Mouse (Mus musculus) T-helper 17 cell (primary cell): Measurements from ENCODE around the gene Gm42417.

Experiments
- in situ Hi-C, 2 experiments: fragments of 300-600 bp; cut with MboI, MseI; formaldehyde crosslinking; loops; 1 replicate in 1 of 2; 2 replicates in 1 of 2; pipeline ENCODE4 v1.15.1; 2025; ENCODE audit warnings: high pct_unique_total_duplicates in 2 of 2

Gm42417 gene

DNA sequence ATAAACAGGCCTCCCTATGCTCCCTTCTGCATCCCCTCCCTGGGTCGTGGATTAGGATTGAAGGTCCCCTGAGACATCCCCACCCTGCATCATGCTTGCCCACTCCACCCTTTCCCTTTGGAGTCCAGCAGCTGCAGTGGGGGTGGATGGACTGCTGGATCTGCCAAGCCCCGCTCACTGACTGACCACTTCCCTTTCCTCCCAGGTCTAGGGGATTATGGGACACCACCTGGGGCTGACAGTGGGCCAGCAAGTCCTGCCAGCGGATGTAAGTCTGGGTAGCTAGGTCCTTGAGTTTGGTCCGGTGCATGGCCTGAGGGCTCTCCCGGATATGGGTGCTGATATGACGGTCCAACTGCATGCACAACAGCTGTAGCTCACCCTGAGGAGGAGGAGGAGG is 24.9 kb upstream of the Gm42417 start:
- in situ Hi-C loops: no loop called here

DNA sequence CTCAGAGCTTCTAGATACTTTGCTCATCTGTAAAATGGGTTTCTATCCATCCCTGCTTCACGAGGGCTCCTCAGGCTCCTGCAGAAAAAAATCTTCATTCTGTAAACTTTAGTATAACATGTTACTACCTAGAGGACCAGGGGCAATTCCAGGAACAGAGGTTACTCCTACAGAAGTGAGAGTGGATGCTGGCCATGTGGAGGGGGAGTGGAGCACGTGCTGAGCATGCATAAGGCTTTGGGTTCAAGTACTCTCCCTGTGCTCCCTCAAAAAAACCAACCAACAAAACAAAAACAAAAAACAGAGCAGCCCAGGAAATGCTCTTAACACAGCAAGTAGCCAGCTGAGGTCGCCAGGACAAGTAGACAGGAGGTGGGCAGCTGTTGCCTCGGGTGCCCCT is 24.4 kb upstream of the Gm42417 start:
- in situ Hi-C loops: no loop called here

DNA sequence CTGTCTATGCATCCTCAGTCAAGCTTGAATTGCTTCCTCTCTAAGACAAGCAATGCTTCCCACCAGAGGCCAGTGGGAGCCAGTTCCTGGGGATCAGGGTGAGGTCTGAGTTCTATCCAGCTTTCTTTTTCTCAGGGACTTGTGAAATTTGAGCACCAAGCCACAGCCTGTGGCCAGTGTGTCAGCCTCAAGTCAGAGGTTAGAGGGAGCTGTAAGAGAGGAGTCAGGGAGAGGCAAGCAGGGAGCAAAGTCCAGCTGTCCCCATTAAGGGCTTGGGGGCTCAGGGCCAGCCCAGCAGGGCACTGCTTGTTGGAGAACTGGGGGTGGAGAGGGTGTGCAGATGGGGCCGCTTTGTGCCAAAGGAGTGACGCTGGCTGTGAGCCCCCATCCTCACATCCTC is 24.0 kb upstream of the Gm42417 start:
- in situ Hi-C loops: no loop called here

DNA sequence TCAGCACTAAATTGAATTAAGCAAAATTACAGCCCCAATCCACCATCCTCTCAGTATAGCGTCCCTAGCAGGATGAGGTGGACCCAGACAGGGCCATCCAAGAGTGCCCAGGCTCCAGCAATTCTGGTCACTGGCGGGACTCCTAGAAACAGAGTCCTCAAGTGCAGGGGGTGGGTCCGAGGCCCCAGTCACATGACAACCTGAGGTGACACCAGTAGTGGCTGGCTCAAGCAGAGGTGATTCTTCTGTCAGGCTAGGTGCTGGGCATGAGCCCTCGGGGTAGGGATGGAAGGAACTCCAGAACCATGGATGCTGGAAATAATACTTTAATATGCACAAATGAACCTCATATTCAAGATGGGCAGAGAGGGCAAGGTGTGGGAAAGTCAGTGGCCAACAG is 23.2 kb upstream of the Gm42417 start:
- in situ Hi-C loops: no loop called here

DNA sequence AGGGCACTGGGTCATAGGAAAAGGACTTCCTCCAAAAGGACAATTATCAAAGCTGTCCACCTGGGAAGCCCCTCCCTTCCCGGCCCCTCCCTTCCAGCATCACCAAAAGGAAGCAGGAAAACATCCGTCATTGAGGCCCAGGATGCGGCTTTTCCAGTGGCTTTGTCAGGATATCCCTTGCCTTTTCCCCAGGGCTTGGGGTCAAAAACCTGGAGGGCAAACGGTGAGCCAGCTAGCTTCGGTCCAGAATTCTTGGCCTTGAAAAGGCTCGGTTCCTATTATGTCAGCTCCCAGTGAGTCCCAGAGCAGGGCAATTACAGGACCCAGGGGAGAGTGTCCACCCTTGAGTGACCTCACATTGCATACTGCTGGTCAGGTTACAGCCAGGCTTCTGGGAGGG is 21.7 kb upstream of the Gm42417 start:
- in situ Hi-C loops: no loop called here

DNA sequence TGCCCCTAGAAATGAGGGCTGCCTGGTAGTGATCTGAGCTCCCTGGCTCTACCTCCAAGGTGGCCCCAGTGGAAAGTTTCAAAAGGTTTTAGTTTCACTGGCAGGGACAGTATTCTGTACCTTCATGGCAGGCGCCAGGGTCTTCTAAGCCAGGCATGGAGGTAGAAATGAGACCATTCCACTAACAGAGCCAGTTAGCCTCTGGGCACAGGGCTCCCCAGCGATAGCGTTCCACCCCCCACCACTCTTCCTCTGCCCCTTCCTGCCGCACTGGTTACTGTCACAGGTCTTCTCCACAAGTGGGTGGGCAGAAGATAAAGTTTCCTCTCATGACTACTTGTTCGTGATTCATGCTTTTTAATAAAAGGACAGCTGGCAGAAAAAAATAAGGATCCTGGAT is 20.7 kb upstream of the Gm42417 start:
- in situ Hi-C loops: no loop called here

DNA sequence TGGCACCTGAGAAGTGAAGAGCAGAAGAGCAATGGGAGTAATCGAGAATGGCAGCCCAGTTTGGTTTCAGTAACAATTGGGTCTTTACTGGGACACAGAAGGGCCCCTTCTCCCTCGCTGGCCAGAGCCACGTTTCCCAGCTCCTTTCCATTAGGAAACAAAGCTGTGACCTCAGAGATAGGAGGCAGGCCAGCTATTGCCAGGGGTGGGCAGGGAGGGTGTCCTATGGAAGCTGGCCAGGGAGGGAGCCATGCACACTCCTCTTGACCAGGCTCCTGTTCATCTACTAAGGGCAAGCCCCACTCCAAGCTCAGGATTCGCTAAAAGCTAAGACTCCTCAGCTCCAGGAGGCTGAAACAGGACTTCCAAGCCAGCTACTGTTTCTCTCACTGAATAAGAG is 20.0 kb upstream of the Gm42417 start:
- in situ Hi-C loops: no loop called here

DNA sequence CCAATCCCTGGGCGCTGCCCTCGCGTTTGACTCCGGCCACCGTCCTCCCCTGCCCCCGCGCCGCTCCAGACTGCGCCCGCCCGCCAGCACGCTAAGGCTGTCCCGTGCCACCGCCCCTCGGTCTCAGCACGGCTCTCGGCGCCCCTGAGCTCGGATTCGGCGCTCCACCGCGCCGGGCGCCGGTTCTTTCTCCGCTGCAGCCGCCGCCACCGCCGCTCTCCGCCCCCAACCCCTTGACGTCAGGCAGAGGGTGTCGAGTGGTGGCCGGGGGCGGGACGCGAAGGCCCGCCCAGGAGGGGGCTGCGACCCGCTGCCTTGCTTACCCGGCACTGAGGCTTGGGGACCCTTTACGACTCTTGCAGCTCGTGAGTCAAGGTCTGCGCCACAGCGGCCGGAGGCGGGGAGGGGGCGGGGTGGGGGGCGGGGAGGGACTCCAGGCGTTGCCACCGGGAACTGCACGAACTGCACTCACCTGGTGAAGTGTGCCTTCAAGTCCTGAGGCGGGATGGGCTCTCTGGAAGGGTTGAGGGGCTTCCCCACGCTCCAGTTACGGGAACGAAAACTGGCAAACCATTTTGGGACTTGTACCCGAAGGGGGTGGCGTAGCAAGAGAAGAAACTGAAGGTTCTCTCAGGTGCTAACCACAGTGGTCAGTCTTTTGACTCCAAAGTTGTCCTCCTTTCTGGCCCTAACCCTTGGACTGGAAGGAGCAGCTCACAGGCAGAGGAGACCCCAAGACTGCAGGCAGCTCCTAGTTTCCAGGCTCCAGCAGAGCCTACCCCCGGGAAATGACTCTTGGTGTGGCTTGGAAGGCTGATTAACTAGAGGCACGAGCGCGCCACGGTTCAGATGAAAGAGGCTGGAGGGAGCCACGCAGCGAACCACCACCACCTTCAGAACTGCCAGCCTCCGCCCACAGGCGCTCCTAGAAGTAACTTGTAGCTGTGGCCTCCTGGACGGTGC is 19.1 kb upstream of the Gm42417 start, which contains the start of gene Sema4c:
Gene Sema4c, minus strand, starts transcription at position 319 of the 963 bp plus-strand sequence.
- in situ Hi-C loops: no loop called here

DNA sequence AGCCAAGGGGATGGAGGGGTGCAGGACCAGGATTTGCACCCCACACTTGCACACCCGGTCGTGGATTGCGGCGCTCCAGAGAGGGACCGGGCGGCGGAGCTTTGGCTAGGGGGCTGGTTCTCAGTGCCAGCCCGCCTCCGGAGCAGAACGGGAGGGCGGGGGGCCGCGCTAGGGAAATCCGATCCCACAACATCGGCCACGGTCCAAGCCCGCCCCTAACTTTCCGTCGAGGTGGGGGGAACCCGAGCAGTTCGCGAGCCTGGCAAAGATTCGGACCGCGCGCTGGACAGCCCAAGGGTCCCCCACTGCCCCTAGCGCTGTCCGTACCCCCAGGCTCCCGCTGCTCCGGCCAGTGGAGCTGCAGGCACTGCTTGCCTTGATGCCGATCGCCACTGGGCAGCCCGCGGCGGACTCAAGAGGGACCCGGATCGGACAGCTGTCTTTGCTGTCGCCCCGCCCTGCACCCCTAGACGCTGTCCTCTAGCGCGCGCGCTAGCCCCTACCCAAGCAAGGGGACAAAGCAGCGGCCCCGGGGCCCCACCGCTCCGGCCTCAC is 18.3 kb upstream of the Gm42417 start:
- in situ Hi-C loops: no loop called here

DNA sequence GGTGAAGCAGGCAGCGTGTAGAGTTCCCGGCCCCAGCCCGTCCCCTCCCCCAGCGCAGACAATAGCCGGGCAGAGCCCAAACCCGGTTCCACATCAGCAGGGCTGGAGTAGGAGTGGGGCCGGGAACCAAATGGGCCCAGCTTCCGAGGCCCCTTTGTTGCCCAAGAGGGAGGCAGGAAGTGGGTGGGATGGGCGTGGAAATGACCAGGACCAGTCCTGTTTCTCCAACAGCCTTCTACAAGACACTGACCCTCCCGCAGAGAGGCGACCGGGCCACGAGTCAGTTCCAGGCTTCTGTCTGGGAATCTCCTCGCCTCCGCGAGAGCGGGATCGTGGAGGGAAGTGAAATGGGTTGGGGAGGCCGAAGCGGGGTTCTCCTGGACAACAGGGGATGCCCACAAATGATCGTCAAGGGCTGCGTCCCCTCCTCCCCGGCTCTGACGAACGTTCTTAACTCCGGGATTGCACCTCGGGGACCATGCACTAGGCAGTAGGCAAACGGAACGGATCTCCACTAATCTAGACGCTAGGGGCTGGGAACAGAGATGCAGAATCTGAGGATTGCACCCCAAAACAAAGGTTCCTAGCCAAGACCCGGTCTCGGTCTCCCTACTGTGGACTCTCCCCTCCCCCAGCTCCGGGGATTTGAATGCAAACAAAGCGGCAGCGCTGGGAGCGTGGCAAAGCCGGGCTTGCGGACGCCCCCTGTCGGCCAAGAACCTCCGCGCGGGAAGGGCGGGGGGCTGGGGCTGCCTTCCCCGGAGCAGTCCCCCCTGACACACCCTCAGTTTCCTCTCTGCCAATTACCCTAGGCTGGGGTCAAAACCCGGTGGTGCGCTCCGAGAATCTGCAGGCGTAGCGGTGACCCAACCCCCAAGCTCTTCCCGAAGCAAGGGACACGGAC is 17.6 kb upstream of the Gm42417 start:
- in situ Hi-C loops: no loop called here

DNA sequence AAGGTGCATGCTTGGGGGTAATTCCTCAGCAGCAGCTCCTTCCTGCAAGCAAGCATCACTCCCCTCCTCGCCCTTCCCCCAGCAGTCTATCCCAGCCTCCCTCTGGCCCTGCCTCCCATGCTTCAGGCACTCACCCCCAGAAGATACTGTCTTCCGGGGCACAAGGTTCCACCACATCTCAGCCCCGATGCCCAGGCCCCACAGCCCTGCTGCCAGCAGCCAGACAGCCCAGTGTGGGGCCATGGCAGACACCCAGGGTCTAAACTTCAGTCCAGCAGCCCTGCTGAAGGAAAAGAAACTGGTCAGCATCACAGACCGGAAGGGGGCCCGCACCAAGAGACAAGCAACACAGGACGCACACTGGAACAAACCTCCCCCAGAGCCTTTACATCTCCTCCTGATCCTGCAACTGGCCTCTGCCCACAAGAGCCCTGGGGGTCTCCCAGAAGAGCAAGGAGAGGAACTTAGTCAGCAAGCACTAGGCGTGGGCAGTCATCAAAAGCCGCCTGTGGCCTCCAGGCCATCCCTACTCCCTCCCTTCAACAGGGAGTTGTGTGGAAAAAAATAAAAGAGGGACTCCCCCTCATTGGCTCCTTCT is 16.7 kb upstream of the Gm42417 start:
- in situ Hi-C loops: no loop called here

DNA sequence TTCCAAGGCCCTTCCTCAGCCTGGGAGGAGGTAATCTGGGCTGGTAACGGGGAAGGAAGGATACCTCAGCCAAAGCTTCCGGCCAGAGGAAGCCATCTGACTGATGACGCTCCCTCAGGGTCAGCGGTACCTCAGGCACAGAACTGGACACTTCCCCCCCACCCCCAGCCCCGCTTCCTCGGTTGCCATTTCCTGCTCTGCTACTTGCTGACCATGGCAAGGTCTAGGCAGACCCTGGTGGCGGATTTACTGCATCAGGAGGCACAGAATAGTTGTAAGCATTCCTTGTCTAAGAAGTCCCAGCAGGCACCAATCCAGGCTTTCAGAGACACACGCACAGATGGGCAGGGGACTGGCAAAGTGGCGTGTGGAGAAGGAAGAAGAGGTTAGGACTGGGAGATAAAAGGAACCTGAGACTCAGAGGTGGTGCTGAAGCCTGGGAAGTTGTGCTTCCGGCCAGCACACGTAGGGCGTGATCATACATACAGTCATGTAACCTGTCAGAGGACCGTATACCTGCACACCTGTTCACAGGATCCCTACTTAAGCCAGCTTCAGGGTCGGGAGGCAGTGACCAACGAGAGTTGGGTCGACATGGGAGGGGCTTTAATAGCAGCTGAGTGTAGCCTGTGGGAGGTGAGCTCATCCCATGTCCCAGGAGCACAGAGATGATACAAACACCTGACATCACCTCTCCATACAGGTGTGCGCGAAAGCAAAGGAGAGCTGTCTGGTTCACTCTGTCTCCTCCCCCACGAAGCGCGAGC is 15.6 kb upstream of the Gm42417 start:
- in situ Hi-C loops: loop anchor here in 1 of 2 experiments (5.0 kb wide), 1 partner anchor 77 kb away; no protein-coding TSS in a partner anchor

DNA sequence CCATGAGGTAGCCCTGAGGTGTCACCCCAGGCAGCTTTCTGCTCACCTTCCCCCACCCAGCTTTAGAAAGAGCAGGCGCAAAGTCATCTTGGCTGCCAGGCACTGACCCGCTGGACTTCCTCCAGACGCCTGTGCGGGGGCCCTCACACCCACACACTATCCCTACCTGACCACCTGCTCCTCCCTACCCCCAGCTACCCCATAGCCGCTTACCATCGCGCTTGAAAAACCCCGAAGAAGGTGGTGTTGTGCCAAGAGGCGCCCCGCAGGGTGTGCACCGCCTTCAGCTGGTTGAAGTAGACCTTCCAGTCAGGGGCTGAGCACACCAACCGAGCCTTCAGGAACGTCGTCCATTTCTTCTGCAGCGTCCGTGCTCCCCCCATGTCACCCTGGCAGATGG is 13.3 kb upstream of the Gm42417 start:
- in situ Hi-C loops: loop anchor here in 1 of 2 experiments (5.0 kb wide), 1 partner anchor 80 kb away; no protein-coding TSS in a partner anchor

DNA sequence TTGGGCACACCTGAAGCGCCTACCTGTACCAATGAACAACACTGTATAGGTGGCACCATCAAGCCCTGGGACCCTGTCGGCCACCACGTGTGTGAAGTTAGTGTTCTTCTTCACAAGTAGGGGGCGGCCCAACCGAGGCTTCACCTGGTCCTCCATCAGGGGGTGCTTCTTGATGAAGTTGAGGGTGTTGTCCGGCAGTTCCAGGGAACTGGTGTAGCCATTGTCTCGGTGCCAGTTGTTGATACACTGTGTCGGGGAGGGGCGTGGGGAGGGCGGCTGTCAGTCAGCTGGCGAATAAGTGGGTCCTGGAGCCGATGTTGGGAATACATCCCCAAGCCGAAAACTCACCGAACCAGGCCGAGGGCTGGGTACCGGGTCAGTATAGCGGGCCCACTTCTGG is 12.7 kb upstream of the Gm42417 start:
- in situ Hi-C loops: loop anchor here in 1 of 2 experiments (5.0 kb wide), 1 partner anchor 80 kb away; no protein-coding TSS in a partner anchor

DNA sequence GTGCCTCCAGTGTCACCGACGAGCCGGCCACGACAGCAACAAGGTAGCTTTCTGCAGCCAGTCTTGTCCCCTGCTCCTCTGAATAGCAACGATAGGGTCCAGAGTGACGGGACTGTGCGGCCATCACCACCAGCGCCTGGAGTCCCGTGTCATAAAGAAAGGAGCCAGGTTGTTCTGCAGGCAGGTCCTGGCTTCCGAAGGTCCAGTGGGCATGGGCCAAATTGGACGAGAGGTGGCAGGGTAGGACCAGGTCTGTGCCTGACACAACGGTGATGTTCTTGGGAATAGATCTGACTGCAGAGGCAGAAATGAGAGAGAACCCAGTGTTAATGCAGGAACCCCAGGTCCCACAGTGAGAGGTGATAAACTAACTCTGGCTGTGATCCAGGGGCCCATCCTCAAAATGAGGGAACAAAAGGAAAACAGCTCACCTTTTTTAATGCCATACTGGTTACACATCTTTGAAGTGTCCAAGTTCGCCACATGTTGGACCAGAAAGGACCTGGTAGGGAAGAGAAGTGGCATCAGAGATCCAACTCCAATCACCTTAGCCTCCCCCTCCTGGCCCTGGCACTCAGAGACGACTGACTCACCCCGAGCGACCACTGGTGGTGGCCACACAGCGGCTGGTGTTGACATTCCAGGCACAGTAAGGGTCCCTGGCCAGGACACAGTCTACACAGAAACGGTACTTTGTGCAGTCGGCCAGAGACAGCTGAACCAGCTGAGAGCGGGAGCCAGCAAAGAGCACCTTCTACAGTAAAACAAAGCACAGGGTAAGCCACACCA is 11.0 kb upstream of the Gm42417 start:
- in situ Hi-C loops: loop anchor here in 1 of 2 experiments (5.0 kb wide), 1 partner anchor 82 kb away; no protein-coding TSS in a partner anchor

DNA sequence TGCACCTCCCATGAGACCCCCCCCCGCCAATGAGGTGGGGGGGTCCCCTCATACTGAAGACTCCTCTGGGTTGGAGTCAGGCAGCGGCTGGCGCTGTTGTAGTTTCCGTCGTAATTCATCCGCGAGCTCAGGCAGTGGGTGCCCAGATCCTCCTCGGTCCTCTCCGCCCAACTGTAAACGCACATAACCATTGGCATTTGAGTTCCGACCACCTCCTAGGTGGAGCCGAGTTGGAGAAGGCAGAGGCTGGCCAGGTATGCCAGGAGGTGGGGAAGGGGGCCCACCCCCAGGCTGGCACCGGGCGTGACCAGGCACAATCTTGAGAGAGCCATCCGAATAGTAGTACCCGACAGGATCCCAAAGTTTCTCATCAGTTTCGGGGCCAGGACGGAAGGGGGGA is 10.3 kb upstream of the Gm42417 start:
- in situ Hi-C loops: loop anchor here in 1 of 2 experiments (5.0 kb wide), 1 partner anchor 83 kb away; no protein-coding TSS in a partner anchor

DNA sequence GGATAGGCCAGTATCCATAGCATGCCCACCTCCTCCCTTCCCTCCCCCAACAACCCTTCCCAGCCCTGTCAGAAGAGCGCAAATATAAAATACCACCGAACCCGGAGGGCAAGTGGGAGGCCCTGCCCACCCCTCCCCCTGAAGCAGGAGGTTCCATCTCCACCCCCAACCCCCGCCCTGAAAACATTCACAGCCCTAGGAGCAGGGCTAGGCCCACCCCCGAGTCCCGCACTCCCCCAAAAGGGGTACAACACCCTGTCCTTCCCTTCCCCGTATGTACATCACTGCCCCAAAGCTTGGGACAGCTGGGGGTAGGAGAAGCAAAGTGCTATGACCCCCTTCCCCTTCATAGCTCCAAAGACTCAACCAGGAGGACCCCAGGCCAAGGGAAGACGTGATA is 9.5 kb upstream of the Gm42417 start:
- in situ Hi-C loops: loop anchor here in 1 of 2 experiments (5.0 kb wide), 1 partner anchor 84 kb away; no protein-coding TSS in a partner anchor

DNA sequence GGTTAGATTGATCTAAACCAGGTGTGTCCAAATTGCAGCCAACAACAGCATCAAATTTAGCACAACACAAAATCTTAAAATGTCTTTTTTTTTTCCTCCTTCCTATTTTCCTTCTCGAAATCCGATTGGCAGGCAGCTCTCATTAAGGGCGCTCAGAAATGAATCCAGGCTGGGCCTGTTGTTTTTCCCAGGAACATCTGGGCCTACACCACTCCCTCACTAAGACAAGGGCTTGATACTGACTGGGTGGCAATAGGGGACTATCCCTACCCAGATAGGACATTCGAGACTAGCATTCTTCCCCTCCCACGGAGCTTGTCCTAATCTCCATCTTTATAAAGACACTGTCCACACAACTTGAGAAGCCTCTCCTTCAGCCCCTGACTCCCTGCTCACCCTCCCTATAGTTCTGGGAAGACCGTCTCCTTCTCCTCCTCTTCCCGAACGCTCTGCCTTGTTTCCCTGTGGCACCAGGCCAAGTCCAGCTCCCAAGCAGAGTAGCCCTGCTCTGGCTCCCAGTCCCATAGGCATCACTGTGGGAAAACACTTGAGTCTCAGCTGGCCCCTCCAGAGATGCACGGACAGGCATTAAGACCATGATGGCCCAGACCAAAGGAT is 8.9 kb upstream of the Gm42417 start:
- in situ Hi-C loops: loop anchor here in 1 of 2 experiments (5.0 kb wide), 1 partner anchor 84 kb away; no protein-coding TSS in a partner anchor
